Mouse (Mus musculus) monocyte, adult 2 months (primary cell): ENCODE results near the gene Slc27a2.
"Not testable (repeated sequence)": the region's sequence is repeated elsewhere in the genome, so short reads cannot be mapped to it uniquely, and the experiment has no call there.

Source experiments
- DNase-seq, 2 experiments: peaks; one replicate each; pipeline ENCODE4 v3.0.0; 2022; ENCODE audit warnings: low spot score in 2 of 2, low read depth in 1 of 2

The Slc27a2 gene

GRCm38 (mm10) chr2:126552357-126553290 lies at the start of gene Slc27a2:
Slc27a2 (plus strand) TSS chr2:126552407.
- no peak for DNase-seq

GRCm38 (mm10) chr2:126505156-126505555 lies 47.1 kb upstream of the Slc27a2 start:
- no peak for DNase-seq

GRCm38 (mm10) chr2:126507477-126507876 lies 44.7 kb upstream of the Slc27a2 start:
- no peak for DNase-seq

GRCm38 (mm10) chr2:126508228-126508627 lies 44.0 kb upstream of the Slc27a2 start:
- DNase-seq = no peak

GRCm38 (mm10) chr2:126515069-126515826 lies 37.0 kb upstream of the Slc27a2 start:
- no peak for DNase-seq

DNA sequence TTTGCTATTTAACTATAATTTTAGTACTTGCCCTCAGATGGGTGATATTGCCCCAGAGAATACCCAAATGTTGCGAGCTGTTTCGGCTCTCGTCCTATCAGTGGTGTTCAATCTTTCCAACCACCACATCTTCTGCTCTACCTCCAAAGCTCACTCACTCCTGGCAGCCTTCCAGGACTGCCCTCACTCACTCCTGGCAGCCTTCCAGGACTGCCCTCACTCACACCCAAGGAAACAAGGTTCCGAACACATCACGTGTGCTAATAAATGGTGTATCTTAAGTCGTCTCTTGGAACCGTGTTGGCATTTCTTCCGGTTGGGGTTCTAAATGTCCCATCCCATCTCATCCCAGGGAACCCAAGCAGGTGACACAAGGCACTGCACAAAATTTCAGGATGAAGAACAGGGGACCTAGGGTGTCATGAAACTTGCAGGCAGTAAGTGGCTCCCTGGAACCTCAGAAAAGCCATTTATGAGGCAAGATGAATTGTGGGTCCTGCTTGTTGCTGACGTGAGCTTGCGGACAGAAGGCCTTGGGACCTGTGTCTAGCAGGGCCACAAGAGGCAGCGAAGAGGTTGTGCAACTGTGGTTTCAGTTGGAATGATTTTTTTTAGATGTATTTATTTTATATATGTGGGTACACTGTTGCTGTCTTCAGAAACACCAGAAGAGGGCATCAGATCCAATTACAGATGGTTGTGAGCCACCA lies 32.2 kb upstream of the Slc27a2 start:
- DNase-seq = no peak

DNA sequence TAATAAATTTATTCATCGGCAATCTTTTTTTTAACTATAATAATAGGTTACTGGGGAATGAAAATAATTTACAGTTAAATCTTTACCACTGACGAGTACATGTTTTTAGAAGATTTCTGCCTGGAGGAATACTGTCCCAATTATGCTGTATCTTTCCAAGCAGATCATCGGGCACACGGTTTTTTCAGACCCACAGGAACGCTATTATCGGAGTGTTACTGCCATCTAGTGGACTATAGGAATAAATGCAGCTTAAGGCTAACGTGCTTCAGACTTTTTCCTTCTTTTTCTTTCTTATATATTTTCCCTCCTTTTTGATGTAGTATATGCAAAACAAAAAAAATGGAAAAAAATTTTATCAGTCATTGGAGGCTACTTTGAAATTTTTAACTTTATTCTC lies 31.4 kb upstream of the Slc27a2 start:
- no peak for DNase-seq

DNA sequence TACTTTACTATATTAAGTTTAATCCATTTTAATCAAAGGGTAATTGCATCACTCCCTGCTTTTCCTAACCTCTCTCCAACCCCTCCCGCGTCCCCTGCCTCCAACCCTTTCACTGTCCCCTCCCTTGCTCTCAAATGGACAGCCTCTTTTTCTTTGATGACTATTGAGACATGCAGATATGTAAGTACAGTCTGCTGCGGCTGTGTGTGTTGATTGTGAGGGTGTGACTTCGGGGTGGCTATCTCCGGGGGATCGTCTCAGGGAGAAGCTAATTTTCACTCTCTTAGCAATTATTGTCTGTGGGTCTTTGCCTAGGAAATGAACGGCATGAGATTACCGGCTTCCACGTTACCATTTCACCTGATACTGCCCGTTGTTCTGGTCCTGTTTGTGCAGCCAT lies 30.7 kb upstream of the Slc27a2 start:
- no peak for DNase-seq

DNA sequence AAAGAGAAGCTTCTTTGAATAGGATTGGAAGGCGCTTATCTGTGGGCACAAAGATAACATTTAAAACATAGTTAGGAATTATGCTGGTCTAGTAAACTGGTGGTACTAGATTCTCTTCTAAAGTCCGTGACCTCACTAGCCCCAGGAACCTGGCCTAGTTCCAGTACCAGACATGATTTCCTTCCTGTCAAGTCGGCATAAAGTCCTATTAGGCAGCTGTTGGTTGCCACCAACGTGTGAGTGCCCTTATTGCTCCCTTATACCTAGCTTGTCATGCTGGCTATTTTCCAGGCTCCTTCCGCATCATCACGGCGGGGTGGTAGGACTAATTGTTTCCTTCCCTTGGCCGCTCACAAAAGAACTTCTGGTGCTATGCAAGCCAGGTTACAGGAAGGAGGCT lies 30.2 kb upstream of the Slc27a2 start:
- DNase-seq = no peak

DNA sequence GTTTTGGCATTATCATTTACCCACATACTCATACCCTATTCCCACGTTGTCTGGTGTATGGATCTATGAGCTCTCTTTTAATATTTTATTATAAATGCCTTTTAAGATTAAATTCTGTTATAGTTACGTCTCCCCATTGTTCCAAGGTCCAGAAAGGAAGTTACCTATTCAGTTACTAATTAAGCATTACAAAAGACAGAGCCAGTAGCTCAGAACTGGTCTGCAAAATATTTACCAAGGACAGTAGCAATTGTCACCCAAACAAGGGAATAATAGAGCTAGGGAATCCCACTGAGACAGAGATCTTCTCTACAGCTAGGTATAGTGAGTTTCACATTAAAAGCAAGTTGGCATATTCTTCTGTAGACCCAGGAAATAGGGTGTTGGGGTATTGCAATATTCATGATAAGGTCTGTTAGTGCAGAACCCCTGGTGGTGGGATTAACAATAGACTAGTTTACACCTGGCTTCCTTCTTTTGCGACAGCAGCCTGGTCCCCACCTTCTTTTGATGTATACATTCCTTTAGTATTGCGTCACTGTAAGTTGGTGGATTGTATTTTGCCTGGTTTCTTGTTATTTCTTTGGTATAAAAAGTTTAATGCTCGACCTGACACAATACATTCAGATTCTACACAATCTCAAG lies 29.0 kb upstream of the Slc27a2 start:
- not testable (repeated sequence) for DNase-seq

DNA sequence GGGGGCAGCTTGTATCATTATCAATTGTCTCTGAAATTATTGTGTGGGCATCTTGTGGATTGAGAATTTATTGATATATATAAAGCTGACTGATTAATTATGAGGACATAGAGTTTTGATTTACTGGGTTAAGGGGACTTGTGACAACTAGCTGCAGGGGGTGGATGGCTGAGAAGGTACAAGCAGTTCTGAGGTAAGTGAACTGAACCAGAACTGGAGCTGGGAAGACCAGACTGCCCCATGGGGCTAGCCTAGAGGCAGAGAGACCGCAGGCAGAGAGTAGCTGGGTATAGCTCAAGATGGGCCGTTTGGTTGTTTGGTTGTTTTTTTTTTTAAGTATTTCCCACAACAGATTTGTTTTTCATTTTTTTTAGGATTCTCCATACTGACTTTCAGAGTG lies 27.9 kb upstream of the Slc27a2 start:
- DNase-seq = no peak

GRCm38 (mm10) chr2:126527461-126527860 lies 24.7 kb upstream of the Slc27a2 start:
- no peak for DNase-seq

- no peak for DNase-seq
Observed at GRCm38 (mm10) chr2:126530581-126530980, 21.6 kb upstream of the Slc27a2 start.

DNA sequence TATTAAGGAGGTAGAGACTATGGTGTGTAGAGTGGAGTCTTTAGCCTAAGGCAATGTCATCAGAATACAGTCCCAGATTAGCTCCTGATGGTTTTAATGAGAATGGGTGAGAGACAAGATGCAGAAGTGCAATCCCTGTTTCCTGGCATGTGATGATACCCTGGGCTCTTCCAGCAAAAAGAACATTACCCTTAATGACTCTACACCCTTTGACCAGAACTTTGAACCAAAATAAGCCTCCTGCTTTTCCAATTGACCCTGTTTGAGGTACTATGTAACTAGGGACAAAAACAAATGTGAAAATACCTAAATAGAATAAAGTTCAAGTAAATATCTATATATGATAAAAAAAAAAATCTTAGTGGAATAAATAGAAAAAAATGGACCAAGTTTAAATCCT lies 14.6 kb upstream of the Slc27a2 start:
- no peak for DNase-seq

DNA sequence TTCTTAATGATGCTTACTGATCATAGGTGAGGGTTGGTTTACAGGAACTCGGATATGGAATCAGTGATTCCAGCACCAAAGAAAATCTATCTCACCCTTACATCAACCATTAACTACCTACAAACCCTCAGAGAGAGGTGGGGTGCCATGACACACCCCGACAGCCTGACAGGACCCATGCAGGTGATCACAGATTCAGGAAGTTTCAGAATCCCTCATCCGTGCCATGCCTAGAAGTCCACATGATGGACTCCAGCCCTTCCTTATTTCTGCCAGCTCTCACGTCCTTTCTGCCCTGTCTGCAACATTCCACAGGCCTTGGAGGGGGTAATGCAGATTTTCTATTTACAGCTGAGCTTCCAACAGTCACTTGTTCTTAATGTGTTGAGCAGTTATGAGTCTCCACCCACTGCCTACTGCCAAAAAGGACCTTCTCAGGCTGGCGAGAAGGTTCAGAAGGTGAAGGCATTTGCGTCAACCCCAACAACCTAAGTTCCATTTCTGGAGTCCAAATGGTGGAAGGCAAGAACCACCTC lies 11.7 kb upstream of the Slc27a2 start:
- DNase-seq = no peak

DNA sequence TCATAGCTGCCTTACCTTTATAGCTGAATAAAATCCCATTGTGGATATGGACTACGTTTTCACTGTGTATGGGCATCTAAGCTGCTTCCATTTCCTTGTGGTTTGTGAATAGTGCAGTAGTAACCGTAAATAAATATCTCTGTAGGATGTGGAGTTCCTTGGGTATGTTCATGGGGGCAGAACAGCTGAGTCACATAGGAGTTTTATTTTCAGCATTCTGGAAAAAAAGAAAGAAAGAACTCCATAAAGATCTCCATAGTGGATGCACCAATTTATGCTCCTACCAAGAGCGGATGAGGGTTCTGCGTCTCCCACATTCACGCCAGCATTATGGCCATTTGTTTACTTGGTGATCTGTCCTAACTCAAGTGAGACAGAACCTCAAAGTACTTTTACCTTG lies 10.0 kb upstream of the Slc27a2 start:
- DNase-seq = no peak

GRCm38 (mm10) chr2:126545297-126545696 lies 6.9 kb upstream of the Slc27a2 start:
- no peak for DNase-seq

DNA sequence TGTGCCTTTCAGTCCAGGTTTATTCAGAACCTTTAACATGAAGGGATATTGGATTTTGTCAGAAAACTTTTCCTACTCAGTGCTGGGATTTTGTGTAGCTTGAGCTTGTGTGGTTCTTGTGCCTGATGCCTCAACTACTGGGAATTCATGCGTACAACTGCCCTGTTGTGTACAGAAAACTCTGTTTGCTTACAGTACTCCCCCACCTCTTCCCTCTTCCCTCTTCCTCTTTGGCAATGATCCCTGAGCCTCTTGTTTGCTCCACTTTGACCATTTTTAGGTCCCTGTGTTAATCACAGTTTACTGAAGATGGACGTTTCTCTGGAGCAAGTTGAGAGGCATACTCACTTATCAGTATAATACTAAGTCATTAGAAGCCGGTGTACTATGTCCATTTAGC lies 5.8 kb upstream of the Slc27a2 start:
- DNase-seq = no peak

GRCm38 (mm10) chr2:126549681-126550080 lies 2.5 kb upstream of the Slc27a2 start:
- no peak for DNase-seq

GRCm38 (mm10) chr2:126551244-126551890 lies 840 bp upstream of the Slc27a2 start:
- DNase-seq = no peak
